Mouse (Mus musculus) myocyte (in vitro differentiated cells): ENCODE data around the gene Ankrd22.

Experiments
- E2F4 ChIP-seq: IDR thresholded peaks from one replicate; pipeline ENCODE4 v1.6.1; 2011; ENCODE audit warnings: mild to moderate bottlenecking, control low read depth, moderate library complexity; ENCODE audit not compliant: insufficient read depth
- MAX ChIP-seq: IDR thresholded peaks from one replicate; pipeline ENCODE4 v1.6.1; 2011; ENCODE audit warnings: low read depth, mild to moderate bottlenecking, control low read depth
- MYOD1 ChIP-seq, 3 experiments: IDR thresholded peaks; one replicate each; pipeline ENCODE4 v1.6.1; 2011; ENCODE audit warnings: control low read depth in 2 of 3, low read depth in 2 of 3, mild to moderate bottlenecking in 2 of 3, moderate library complexity in 1 of 3; ENCODE audit not compliant: insufficient read length in 2 of 3, control insufficient read depth in 1 of 3
- MYOG ChIP-seq, 3 experiments: IDR thresholded peaks; one replicate each; pipeline ENCODE4 v1.6.1; 2011; ENCODE audit warnings: control low read depth in 2 of 3, low read depth in 2 of 3, mild to moderate bottlenecking in 2 of 3; ENCODE audit not compliant: insufficient read length in 2 of 3, control insufficient read depth in 1 of 3, insufficient read depth in 1 of 3
- POLR2A ChIP-seq: IDR thresholded peaks from one replicate; pipeline ENCODE4 v1.6.1; 2011; ENCODE audit warnings: low read depth, mild to moderate bottlenecking, control low read depth, moderate library complexity; ENCODE audit not compliant: insufficient read length
- TCF12 ChIP-seq: IDR thresholded peaks from one replicate; pipeline ENCODE4 v1.6.1; 2011; ENCODE audit warnings: mild to moderate bottlenecking, control low read depth; ENCODE audit not compliant: poor library complexity, insufficient read depth, severe bottlenecking
- TCF3 ChIP-seq: IDR thresholded peaks from one replicate; pipeline ENCODE4 v1.6.1; 2011; ENCODE audit warnings: low read depth, control low read depth; ENCODE audit not compliant: insufficient read length
- USF1 ChIP-seq: IDR thresholded peaks from one replicate; pipeline ENCODE4 v1.6.1; 2011; ENCODE audit warnings: low read depth, mild to moderate bottlenecking, control low read depth, moderate library complexity

DNA sequence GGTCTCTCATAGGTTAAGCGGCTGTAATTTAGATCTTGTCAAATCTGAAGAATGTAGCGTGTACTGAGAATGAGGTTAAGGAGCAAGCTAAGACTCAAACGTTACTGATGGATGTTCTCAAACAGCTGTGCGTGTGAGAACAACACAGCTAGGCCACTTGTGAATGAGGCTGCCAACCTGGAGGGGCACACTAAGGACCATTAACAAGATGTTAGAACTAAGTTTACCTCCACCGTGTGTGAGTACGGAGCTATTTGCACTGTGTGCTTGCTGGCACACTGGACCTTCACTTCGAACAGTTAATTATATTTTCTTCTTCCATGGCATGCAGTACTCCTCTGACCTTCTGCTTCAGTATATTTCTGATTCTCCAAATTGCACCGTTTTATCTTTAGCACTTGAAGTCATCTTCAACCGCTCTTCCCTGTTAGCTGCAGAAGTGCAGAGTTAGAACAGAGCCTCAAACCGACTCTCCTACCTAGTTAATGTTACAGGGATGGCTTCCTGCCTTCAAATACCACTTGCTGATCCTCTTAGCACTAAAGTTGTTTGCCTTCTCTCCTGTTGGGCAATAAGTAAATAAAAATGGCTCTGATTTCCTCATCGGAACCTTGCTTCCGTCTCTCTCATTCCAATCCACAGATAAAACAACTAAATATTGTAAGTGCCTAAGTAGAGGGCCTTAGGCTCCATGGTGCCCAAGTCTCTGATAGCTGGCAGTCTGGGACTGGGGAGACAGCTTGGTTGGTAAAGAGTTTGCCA lies 46.8 kb upstream of the Ankrd22 start:
- TF ChIP-seq E2F4 (no peak), POLR2A (no peak), MYOG (IDR thresholded peaks at IDR 0.05; ENCODE audit: control insufficient read depth in 1 of 3, insufficient read depth in 1 of 3, insufficient read length in 2 of 3, low read depth in 2 of 3) (no peak), USF1 (no peak), MAX (no peak), TCF12 (no peak), TCF3 (no peak), MYOD1 (IDR thresholded peaks at IDR 0.05; ENCODE audit: control insufficient read depth in 1 of 3, insufficient read length in 2 of 3, low read depth in 2 of 3) (no peak)
